ENCODE assay signal across 15 mouse cellular contexts in the genomic region with DNA sequence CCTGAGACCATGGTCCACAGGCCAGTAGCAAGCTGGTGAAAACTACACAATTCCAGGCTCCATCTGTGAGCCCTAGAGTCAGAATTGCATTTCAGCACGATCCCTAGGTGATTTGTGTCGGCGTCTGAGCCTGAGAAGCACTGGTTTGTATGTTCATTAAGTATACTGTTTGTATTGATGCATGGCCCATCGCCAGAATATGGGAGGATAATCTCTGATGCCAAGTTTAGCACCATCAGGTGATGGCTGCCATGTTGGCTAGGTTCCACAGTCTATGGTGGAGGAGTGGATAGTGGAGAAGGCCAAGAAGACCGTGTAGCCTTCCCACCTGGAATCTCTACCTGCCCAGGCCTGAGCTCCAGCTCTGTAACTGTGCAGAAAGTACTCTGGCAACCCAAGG.
"Had no signal": no experiment of that assay in that cellular context is flagged by ENCODE, and none has a peak within 500 bp of the region (broad histone marks: within the 10 kb centered on the region; RNA-seq: fewer than 3 reads in every experiment).

No protein-coding gene starts in this region.

- H3K9me3 ChIP-seq: limb, embryonic 12.5 days; liver, embryonic 13.5 days; lung, embryonic 15.5 days; midbrain, embryonic 12.5 days; neural tube, embryonic 13.5 days; stomach, embryonic 15.5 days had no signal

- H3K9ac ChIP-seq: limb, embryonic 12.5 days; liver, embryonic 13.5 days; liver, postnatal 0 days; lung, embryonic 15.5 days; midbrain, embryonic 12.5 days; neural tube, embryonic 13.5 days; stomach, embryonic 15.5 days had no signal

- H3K27ac ChIP-seq: limb, embryonic 12.5 days; liver, embryonic 13.5 days; lung, embryonic 15.5 days; midbrain, embryonic 12.5 days; neural tube, embryonic 13.5 days; stomach, embryonic 15.5 days had no signal

- H3K27me3 ChIP-seq: lung, embryonic 15.5 days; midbrain, embryonic 12.5 days; neural tube, embryonic 13.5 days; stomach, embryonic 15.5 days had no signal

- ATAC-seq: liver, postnatal 0 days; midbrain, embryonic 16.5 days had no signal

- H3K4me1 ChIP-seq: limb, embryonic 12.5 days; liver, embryonic 13.5 days; lung, embryonic 15.5 days; stomach, embryonic 15.5 days had no signal

- H3K4me2 ChIP-seq: limb, embryonic 12.5 days; liver, embryonic 13.5 days; lung, embryonic 15.5 days; midbrain, embryonic 12.5 days; neural tube, embryonic 13.5 days; stomach, embryonic 15.5 days had no signal

- H3K4me3 ChIP-seq: limb, embryonic 12.5 days; liver, embryonic 13.5 days; lung, embryonic 15.5 days; midbrain, embryonic 12.5 days; neural tube, embryonic 13.5 days; stomach, embryonic 15.5 days had no signal

- H3K36me3 ChIP-seq: limb, embryonic 12.5 days; liver, embryonic 13.5 days; lung, embryonic 15.5 days; midbrain, embryonic 12.5 days; neural tube, embryonic 13.5 days; stomach, embryonic 15.5 days had no signal

- DNase-seq: kidney, adult 8-10 months; kidney, postnatal 36 days; layer of hippocampus, adult 9-11 months; liver; liver, embryonic 13.5 days; liver, postnatal 0 days; right cerebral cortex, postnatal 14 days; thymus, adult 2 months; thymus, postnatal 25 days had no signal
